Mouse (Mus musculus): ENCODE measurements around the gene Coq8b. TPM values are rescaled to one million over a fixed set of nuclear protein-coding genes. Genes with fewer than 3 reads are reported as not detected.

Coq8b gene
- polyA plus RNA-seq, 1 experiment from 2014 or later = 20.3 TPM

DNA sequence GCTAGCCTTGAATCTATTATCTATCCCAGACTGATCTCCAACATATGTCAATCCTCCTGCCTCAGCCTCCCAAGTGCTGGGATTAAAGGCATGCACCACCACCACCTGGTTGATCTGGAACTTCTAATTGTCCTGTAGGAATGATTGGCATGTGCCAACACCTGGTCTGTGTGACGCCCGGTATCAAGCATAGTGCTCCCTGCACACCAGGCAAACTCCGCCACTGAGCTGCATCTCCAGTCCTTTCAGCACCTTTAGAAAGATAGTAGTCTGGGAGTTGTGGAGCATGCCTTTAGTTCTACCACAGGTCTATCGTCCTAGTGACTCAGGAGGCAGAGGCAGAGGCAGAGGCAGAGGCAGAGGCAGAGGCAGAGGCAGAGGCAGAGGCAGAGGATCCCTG lies 67.5 kb downstream of the Coq8b start:
- Histone ChIP-seq H3K27ac (no peak overlapping the region), H3K9ac (no peak overlapping the region), H3K27me3 (no peaks in the 10 kb centered on the region), H3K4me2 (no peak overlapping the region), H3K4me1 (no peaks in the 10 kb centered on the region), H3K36me3 (0 out of 2 replicates have a peak, but pooled peaks cover 3% of the 10 kb centered on the region), H3K9me3 (no peaks in the 10 kb centered on the region), H3K4me3 (no peak overlapping the region)
- ATAC-seq (ENCODE audit: borderline replicate concordance, extremely low read depth, low FRiP score, low TSS enrichment) = no peak
- WGBS = 81% methylated on average over 4 of the region's 4 CpGs

DNA sequence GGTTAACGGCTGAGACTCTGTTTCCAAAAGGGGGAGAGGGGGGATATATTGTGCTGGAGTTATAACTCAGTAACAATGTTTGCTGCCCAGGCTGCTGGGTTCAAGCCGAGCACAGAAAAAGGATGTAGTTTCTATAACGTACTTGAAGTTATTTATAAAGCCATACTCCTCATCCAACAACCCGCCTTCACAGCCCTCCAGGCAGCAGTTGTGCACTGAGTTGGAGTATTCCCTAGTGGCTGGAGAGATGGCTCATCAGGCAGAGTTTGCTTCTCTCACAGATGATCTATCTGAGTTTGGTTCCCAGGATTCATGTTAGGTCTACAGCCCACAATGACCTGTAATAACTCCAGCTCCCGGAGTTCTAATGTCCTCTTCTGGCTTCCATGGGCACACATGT lies 68.0 kb downstream of the Coq8b start:
- WGBS = 63% methylated on average over 5 of the region's 5 CpGs
- H3K27ac ChIP-seq = no peak overlapping the region
- H3K4me2 ChIP-seq = no peak overlapping the region
- H3K9me3 ChIP-seq = no peaks in the 10 kb centered on the region
- no peak for ATAC-seq (ENCODE audit: borderline replicate concordance, extremely low read depth, low FRiP score, low TSS enrichment)
- no peaks in the 10 kb centered on the region for H3K27me3 ChIP-seq
- 0 out of 2 replicates have a peak, but pooled peaks cover 7% of the 10 kb centered on the region for H3K36me3 ChIP-seq
- no peaks in the 10 kb centered on the region for H3K4me1 ChIP-seq
- H3K9ac ChIP-seq = no peak overlapping the region
- no peak overlapping the region for H3K4me3 ChIP-seq

DNA sequence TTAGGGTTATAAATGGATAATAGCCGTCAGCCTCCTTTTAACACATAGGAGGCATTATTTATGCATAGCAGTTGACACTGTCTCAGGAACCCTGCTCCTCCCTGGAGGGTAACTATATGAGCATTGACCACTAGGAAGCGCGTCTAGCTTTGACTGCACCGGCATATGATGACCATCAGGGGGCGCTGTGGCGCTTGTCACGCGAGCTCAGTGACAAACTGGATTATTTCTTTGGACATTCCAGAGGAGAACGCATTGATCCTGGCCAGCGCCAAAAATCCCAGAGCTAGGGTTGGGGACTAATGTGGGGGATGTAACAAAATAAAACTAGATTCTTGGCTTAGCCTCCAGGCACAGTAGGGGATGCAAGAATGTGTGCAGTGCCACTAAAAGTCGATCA lies 69.3 kb downstream of the Coq8b start:
- H3K4me3 ChIP-seq = no peak overlapping the region
- no peak overlapping the region for H3K9ac ChIP-seq
- H3K4me2 ChIP-seq = no peak overlapping the region
- no peaks in the 10 kb centered on the region for H3K27me3 ChIP-seq
- no peak overlapping the region for H3K27ac ChIP-seq
- ATAC-seq (ENCODE audit: borderline replicate concordance, extremely low read depth, low FRiP score, low TSS enrichment) = peak; percentile 33; the same call in 1 of the 2 replicates
- no peaks in the 10 kb centered on the region for H3K4me1 ChIP-seq
- WGBS = 7% methylated on average over 11 of the region's 11 CpGs
- H3K36me3 ChIP-seq = peaks cover 14% of the 10 kb centered on the region; the same call in 1 of the 2 replicates
- no peaks in the 10 kb centered on the region for H3K9me3 ChIP-seq

DNA sequence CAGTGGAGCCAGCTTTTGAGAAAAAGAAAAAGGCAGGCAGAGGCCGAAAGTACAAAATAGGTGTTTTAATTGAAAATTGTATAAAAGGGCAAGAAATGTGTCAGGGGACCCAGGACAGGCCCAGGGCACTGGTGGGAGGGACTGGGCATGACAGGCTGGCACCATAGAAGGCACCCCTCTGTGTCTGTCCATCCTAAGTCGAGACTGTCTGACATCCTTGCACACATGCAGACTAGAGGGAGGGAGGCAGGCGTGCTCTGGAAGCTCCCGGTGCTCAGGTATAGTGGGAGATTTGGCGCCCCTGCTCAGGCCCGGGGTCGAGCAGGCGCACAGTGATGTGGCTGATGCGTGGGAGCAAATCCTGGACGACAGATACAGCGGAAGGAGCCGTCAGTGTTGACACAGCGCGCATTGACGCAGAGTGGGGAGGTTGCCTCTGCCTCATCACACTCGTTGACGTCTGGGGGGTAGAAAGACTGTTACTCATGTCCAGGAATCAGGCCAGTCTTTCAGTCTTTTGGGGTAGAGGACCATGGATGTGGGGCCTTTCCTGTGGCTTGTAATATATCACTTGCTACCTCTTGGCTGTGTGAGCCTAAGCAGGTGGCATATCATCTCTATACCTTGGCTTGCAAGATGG lies 72.4 kb downstream of the Coq8b start:
- WGBS = 79% methylated on average over 17 of the region's 17 CpGs
- H3K4me1 ChIP-seq = peaks cover 14% of the 10 kb centered on the region

DNA sequence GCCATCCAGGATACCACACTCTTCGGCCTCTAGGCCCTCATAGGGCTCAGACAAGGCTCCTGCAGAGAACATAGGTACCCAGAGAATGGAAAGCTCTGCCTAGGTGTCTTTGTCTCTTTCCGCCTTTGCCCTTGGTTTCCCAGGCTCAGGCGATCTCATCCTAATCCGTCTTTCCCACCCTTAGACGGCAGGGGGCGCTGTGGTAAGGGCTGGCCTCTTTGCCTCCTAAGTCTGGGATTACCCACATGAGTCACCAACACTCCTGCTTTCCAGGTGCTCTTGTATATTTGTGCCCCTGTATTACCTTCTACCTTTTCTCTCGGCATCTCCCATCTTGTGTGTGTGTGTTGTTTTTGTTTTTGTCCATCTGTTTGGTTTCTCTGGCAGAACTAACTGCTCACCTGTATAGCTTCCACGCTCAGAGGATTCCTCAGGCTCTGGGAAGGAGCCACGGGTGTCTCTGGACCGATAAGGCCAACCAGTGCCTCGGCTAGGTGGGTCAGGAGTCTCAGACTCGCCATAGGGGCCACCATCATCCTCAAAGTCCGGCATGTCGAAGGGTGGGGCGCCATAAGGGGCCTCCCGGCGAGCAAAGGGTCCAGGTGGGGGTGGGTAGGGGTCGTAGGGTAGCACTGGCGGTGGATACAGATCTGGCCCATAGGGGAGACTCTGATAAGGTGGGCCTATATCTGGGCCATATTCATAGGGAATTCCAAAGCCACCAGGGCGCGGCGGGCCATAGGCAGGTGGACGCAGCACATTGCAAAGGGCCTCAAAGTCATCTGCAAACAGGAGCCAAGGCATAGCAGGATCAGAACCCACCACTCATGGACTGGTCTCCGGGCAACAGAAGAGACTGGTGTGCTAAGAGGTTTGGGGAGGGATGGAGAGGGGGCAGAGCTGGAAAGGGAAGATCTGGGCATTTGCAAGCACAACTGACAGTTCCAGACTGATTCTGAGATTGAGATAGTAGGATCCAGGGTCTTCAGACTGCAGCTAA lies 73.6 kb downstream of the Coq8b start:
- Histone ChIP-seq H3K4me1 (peaks cover 24% of the 10 kb centered on the region), H3K9ac (no peak overlapping the region), H3K36me3 (peaks cover 14% of the 10 kb centered on the region; the same call in 1 of the 2 replicates), H3K4me3 (no peak overlapping the region), H3K9me3 (no peaks in the 10 kb centered on the region), H3K4me2 (no peak overlapping the region), H3K27ac (no peak overlapping the region), H3K27me3 (no peaks in the 10 kb centered on the region)
- 75% methylated on average over 24 of the region's 24 CpGs for WGBS
- ATAC-seq (ENCODE audit: borderline replicate concordance, extremely low read depth, low FRiP score, low TSS enrichment) = no peak

More for the DNA sequence above, 72.4 kb downstream of the Coq8b start:
- H3K9ac ChIP-seq = no peak overlapping the region
- no peak for ATAC-seq (ENCODE audit: borderline replicate concordance, extremely low read depth, low FRiP score, low TSS enrichment)
- no peak overlapping the region for H3K4me3 ChIP-seq
- H3K4me2 ChIP-seq = no peak overlapping the region
- H3K27ac ChIP-seq = no peak overlapping the region
- peaks cover 14% of the 10 kb centered on the region; the same call in 1 of the 2 replicates for H3K36me3 ChIP-seq
- no peaks in the 10 kb centered on the region for H3K9me3 ChIP-seq
- no peaks in the 10 kb centered on the region for H3K27me3 ChIP-seq

DNA sequence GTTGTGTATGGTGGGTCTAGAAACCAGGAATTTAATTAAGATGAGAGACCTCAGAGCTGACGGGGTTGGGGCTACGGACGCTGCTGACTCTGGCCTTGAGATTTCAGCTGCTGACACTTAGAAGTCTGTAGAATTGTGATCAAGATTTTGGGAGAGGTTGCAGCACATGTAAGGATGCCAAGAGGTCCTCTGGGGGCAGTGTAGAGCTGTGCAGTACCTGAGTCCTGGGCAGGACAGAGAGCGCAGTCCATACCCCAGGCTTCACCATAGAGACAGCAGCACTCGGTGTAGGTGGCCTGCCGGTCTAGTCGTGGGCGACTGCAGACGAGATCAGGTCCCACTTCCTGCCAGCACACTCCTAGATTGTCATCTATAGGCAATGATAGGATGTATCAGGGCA lies 74.7 kb downstream of the Coq8b start:
- peaks cover 24% of the 10 kb centered on the region for H3K4me1 ChIP-seq
- H3K27ac ChIP-seq = no peak overlapping the region
- no peak overlapping the region for H3K9ac ChIP-seq
- H3K4me2 ChIP-seq = no peak overlapping the region
- peaks cover 14% of the 10 kb centered on the region; the same call in 1 of the 2 replicates for H3K36me3 ChIP-seq
- 66% methylated on average over 9 of the region's 9 CpGs for WGBS
- no peak overlapping the region for H3K4me3 ChIP-seq
- H3K9me3 ChIP-seq = no peaks in the 10 kb centered on the region
- no peaks in the 10 kb centered on the region for H3K27me3 ChIP-seq
- ATAC-seq (ENCODE audit: borderline replicate concordance, extremely low read depth, low FRiP score, low TSS enrichment) = no peak

MicroRNAs within 50 kb of the gene (microRNA counts, 519-probe panel; counts per million panel counts)
- microRNA mmu-miR-1191 = 19.7 counts per million

Small RNAs within 50 kb of the gene (microRNA-seq; reads per million reads assigned to microRNA genes)
- 4.3 reads per million, percentile 18 among the genes with 10 or more reads in this experiment for gene Mir1191

Other genes starting within 250 kb of the Coq8b start
- not detected in 2 replicates for gene Cyp2a12, start 203.9 kb upstream of the Coq8b start, polyA plus RNA-seq (2015; fragmentation: Nextera tagmentation; extraction: Ambion mirVana)
- gene Cyp2f2, start 113.1 kb upstream of the Coq8b start, polyA plus RNA-seq (2015; fragmentation: Nextera tagmentation; extraction: Ambion mirVana) = 42.3 and 50.3 TPM in 2 replicates
- gene Cyp2t4, start 79.3 kb upstream of the Coq8b start, polyA plus RNA-seq (2015; fragmentation: Nextera tagmentation; extraction: Ambion mirVana) = 0.10 and 0.24 TPM in 2 replicates
- gene Egln2, start 66.2 kb upstream of the Coq8b start, polyA plus RNA-seq (2015; fragmentation: Nextera tagmentation; extraction: Ambion mirVana) = 82.3 and 83.5 TPM in 2 replicates
- 71.4 and 71.6 TPM in 2 replicates for gene Rab4b, start 54.1 kb upstream of the Coq8b start, polyA plus RNA-seq (2015; fragmentation: Nextera tagmentation; extraction: Ambion mirVana)
- 2.4 and 3.5 TPM in 2 replicates for gene Gm21983, start 51.9 kb upstream of the Coq8b start, polyA plus RNA-seq (2015; fragmentation: Nextera tagmentation; extraction: Ambion mirVana)
- gene Mia, start 51.9 kb upstream of the Coq8b start, polyA plus RNA-seq (2015; fragmentation: Nextera tagmentation; extraction: Ambion mirVana) = 150 and 170 TPM in 2 replicates
- gene BC024978, start 37.2 kb upstream of the Coq8b start, polyA plus RNA-seq (2015; fragmentation: Nextera tagmentation; extraction: Ambion mirVana) = 3.0 and 3.4 TPM in 2 replicates
- gene Snrpa, start 36.8 kb upstream of the Coq8b start, polyA plus RNA-seq (2015; fragmentation: Nextera tagmentation; extraction: Ambion mirVana) = 257 TPM in 2 replicates
- gene Itpkc, start 4.4 kb upstream of the Coq8b start, polyA plus RNA-seq (2015; fragmentation: Nextera tagmentation; extraction: Ambion mirVana) = 5.1 and 5.4 TPM in 2 replicates
- 23.6 and 23.8 TPM in 2 replicates for gene Numbl, start 25.4 kb downstream of the Coq8b start, polyA plus RNA-seq (2015; fragmentation: Nextera tagmentation; extraction: Ambion mirVana)
- gene Ltbp4, start 104.7 kb downstream of the Coq8b start, polyA plus RNA-seq (2015; fragmentation: Nextera tagmentation; extraction: Ambion mirVana) = 96.2 and 102 TPM in 2 replicates
- 48.3 and 51.4 TPM in 2 replicates for gene Shkbp1, start 123.0 kb downstream of the Coq8b start, polyA plus RNA-seq (2015; fragmentation: Nextera tagmentation; extraction: Ambion mirVana)
- 0.79 and 1.3 TPM in 2 replicates for gene Gm20479, start 124.4 kb downstream of the Coq8b start, polyA plus RNA-seq (2015; fragmentation: Nextera tagmentation; extraction: Ambion mirVana)
- gene Sptbn4, start 214.7 kb downstream of the Coq8b start, polyA plus RNA-seq (2015; fragmentation: Nextera tagmentation; extraction: Ambion mirVana) = 0.21 and 0.33 TPM in 2 replicates
- 58.8 and 68.5 TPM in 2 replicates for gene Blvrb, start 215.0 kb downstream of the Coq8b start, polyA plus RNA-seq (2015; fragmentation: Nextera tagmentation; extraction: Ambion mirVana)
- gene Sertad3, start 240.7 kb downstream of the Coq8b start, polyA plus RNA-seq (2015; fragmentation: Nextera tagmentation; extraction: Ambion mirVana) = 28.6 and 31.1 TPM in 2 replicates

All from lung, embryonic 15.5 days (tissue).